Mouse (Mus musculus): Measurements from ENCODE around the gene Rabep1.

Rabep1 gene

GRCm38 (mm10) chr11:70844559-70845456 is at the start of gene Rabep1:
Rabep1 (plus strand) TSS chr11:70844778.
- peak; percentile 94 for DNase-seq

DNA sequence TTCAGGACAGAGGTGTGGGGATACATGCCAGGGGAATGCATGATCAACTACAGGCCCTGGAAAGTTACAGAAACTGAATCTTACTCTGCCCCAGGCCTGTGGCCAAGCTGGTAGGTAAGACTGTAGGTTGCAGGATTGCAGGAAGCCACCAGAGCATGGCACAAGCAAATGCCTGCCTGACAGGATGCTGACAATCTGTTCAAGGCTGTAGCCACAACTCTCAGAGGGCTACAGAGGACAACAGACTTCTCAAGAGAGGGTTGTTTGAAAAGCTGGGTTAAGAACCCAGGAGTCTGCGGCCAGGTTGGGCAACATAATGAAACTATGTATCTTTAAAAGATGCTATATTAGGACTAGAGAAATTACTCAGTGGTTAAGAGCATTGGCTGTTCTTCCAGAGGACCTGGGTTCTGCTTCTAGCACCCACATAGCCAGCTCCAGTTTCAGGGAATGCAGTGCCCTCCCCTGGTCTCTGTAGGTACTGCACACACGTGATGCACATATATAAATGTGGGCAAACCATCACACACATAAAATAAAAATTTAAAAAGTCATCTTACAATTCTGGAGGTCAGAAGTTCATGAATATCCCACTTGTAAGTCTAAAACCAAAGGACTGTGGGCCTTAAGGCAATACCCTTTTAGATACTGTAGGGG is 42.2 kb upstream of the Rabep1 start:
- DNase-seq = no peak

DNA sequence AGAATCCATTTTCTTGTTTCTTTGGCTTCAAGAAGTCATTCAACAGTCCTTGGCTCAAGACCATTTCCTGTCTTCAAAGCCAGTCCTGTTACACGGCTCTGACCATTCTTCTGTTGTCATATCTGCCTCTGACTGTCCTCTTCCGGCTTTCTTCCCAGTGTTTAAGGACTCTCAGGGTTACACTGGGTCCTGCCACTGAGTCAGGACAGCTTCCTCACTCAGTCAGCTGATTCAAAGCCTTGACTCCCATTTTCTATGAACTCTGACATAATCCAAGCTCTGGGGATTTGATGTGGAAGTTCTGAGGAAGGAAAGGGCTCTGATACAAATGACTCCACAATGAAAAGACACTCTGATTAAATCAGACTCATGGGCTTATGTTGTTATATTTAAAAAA is 41.7 kb upstream of the Rabep1 start:
- DNase-seq = no peak

GRCm38 (mm10) chr11:70803711-70804200 is 40.8 kb upstream of the Rabep1 start:
- DNase-seq = no peak

- no peak for DNase-seq
Observed at GRCm38 (mm10) chr11:70804395-70804794, 40.2 kb upstream of the Rabep1 start.

DNA sequence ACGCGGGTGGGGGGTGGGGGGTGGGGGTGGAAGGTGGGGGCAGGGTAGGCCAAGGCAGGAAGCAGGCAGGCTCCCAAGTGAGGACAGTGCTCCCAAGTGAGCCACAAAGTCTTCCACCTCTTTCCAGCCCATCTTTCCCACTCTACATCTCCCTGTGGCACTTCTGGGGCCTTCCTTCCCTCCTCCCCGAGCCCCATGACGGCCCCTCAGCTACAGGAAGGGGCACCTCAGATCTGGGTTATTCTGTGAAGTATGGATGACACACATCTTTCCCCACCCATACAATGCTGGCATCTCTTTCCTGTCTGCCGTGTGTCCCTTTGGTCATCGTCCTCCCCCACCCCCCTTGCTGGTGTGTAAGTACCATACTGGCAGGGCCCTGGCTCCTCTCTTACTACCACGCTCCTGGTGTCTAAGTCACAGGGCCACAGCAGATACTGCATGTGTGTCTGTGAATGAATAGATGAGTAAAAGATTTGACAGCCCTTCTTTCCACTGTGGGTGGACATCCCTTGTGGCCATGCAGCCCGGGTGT is 38.9 kb upstream of the Rabep1 start:
- DNase-seq = no peak

DNA sequence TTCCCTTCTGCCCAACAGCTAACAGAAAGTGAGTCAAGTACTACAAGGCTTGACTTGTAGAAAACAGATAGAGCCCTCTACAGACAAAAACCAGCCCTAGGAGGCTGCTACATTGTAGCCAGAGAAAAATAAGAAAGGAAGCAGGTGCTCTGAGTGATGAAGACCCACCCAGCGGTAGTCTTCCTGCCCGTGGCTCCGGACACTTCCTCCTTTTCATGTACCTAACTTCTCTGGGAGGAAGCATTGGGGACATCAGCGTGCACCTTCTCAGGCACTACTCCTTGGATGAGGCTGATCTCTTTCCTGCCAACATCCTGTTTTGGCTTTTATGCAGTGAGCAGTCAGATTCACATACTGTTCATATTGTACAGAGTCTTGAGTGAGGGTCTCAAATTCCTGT is 37.9 kb upstream of the Rabep1 start:
- DNase-seq = no peak

- DNase-seq = no peak
Observed at GRCm38 (mm10) chr11:70807630-70808029, 36.9 kb upstream of the Rabep1 start.

- DNase-seq = no peak
Observed at GRCm38 (mm10) chr11:70808101-70808500, 36.5 kb upstream of the Rabep1 start.

- no peak for DNase-seq
Observed at GRCm38 (mm10) chr11:70809011-70809410, 35.6 kb upstream of the Rabep1 start.

- no peak for DNase-seq
Observed at GRCm38 (mm10) chr11:70811041-70811440, 33.5 kb upstream of the Rabep1 start.

- no peak for DNase-seq
Observed at GRCm38 (mm10) chr11:70811471-70812240, 32.9 kb upstream of the Rabep1 start.

GRCm38 (mm10) chr11:70812365-70812764 is 32.2 kb upstream of the Rabep1 start, which contains the start of gene Scimp:
Scimp (minus strand) TSS chr11:70812586.
- no peak for DNase-seq

DNA sequence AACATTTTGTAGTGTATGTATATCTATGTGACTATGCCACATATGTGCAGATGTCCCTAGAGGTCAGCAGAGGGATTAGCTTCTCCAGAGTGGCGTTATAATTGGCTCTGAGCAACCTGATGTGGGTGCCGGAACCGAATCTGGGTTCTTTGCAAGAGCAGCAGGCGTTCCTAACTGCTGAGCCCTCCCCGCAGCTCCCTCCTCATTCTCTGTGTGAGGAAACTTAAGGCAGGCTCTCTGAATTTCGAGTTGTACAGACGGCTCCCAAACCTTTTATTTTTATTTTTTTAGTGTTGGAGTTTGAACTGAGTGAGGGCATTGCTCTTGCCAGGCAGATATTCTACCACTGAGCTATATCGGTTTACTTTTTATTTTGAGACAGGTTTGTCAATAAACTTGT is 29.5 kb upstream of the Rabep1 start:
- DNase-seq = no peak

- peak; percentile 35 for DNase-seq
Observed at GRCm38 (mm10) chr11:70815498-70816078, 29.0 kb upstream of the Rabep1 start.

- no peak for DNase-seq
Observed at GRCm38 (mm10) chr11:70816770-70817169, 27.8 kb upstream of the Rabep1 start.

- DNase-seq = no peak
Observed at GRCm38 (mm10) chr11:70820120-70820519, 24.5 kb upstream of the Rabep1 start.

DNA sequence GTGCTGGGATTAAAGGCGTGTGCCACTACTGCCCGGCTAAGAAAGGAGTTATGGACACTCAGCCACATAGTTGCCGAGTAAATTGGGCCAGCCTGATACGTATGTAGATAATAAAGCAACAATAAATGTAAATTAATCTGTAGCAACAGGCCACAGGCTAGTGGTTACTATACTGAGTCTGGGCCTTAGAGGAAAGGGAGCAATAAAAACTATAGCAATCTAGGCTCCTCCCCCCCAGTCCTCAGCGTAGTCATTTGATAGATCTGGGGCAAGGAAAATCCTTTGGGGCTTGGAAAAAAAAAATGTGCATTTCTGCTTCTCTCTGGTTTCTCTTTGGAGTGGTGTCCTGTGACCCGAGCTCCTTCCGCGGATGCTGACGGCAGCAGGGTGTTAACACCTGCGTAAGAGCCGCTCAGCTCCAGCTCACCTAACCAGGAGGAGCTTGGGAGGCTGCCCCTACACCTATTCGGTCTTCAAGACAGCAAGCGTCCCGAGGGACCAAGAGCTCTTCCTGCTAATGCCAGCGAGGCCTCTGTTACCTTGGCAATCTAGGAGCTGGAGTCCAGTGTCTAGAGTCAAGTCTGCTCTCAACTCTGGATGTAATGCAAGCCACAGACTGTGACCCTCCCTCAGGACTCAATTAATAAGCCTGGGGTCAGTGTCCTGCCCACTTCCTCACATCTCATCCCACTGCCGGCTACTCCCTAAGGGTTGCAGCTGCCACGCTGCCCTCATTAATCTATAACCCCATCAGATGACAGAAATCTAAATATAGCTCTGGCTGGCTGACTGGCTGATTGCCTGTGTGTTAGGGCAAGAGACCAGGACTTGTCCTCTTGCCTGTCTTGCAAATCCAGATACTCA is 22.6 kb upstream of the Rabep1 start:
- peak; percentile 35 for DNase-seq

GRCm38 (mm10) chr11:70826207-70826606 is 18.4 kb upstream of the Rabep1 start:
- DNase-seq = no peak

- no peak for DNase-seq
Observed at GRCm38 (mm10) chr11:70828975-70829615, 15.5 kb upstream of the Rabep1 start.

DNA sequence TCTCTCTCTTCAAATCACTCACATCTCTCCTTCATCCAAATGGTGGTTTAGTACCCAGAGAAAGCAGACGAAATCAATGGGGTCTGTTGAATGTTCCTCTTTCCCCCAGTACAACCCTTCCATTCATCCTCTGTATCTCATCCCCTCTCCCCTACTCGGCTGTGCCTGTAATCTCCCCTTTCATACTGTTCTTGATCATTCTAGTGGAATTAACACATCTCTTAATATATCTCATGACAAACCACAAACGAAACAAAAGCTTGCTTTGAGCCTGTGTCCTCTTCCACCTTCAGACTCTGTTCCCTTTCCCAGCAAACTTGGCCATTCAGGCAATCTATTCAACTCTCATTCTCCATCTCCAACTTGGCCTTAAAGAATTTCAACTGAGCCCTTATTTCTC is 13.4 kb upstream of the Rabep1 start:
- no peak for DNase-seq
